Mouse (Mus musculus) ES-E14 (cell line): ENCODE results near the gene Map4k2.

ENCODE experiments used
- CHD2 ChIP-seq: IDR thresholded peaks from 2 replicates; pipeline ENCODE4 v1.6.1; 2014; ENCODE audit warnings: mild to moderate bottlenecking, low read depth, low read length, inconsistent platforms
- HCFC1 ChIP-seq: IDR thresholded peaks from 2 replicates; pipeline ENCODE4 v1.6.1; 2012; ENCODE audit warnings: low read length, inconsistent platforms, borderline replicate concordance; ENCODE audit not compliant: insufficient read depth
- MAFK ChIP-seq: IDR thresholded peaks from 2 replicates; pipeline ENCODE4 v1.6.1; 2014; ENCODE audit warnings: mild to moderate bottlenecking, low read depth, low read length, inconsistent platforms; ENCODE audit not compliant: insufficient read depth
- ZC3H11A ChIP-seq: IDR thresholded peaks from 2 replicates; pipeline ENCODE4 v1.6.1; 2012; ENCODE audit warnings: low read depth, mild to moderate bottlenecking, inconsistent platforms, low read length, borderline replicate concordance

DNA sequence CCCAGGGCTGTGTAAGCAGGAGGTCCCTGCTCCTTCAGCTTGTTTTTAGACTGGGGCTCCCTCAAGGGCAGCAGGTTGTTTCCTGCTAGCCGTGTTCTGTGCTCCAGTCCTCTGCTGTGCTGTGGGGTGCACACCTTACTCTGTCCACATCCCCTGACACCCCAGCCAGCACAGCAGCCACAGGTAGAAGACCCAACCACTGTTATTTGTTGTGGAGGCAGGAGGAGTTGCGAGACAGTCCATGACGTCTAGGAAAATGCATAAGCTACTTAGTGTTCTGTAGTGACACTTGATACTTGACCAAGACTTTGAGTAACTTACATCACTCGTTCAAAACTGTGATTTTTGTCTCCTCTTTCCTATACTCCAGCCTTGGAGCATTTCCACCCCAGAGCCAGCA is 41.9 kb upstream of the Map4k2 start:
- TF ChIP-seq MAFK: no peak
- no peak for TF ChIP-seq ZC3H11A
- TF ChIP-seq CHD2: no peak
- TF ChIP-seq HCFC1: no peak
